Mouse (Mus musculus): Measurements from ENCODE around the gene Rac2. TPM values are rescaled to one million over a fixed set of nuclear protein-coding genes. Genes with fewer than 3 reads are reported as not detected.

Gene Rac2
- polyA plus RNA-seq, 1 experiment from 2014 or later: 27.9 TPM

- DNase-seq (ENCODE audit: low spot score) (no peak), ATAC-seq (ENCODE audit: low read depth) (no peak)
- Histone ChIP-seq H3K4me1 (ENCODE audit: control insufficient read depth, insufficient read depth, low read length) (no peaks in the 10 kb centered on the region), H3K4me2 (ENCODE audit: low read depth, low read length) (no peak overlapping the region), H3K9me3 (ENCODE audit: control insufficient read depth, low read length) (no peaks in the 10 kb centered on the region), H3K27me3 (replicated peaks; ENCODE audit: control insufficient read depth, insufficient read depth, low read length) (no peaks in the 10 kb centered on the region), H3K4me3 (ENCODE audit: low read depth, low read length) (no peak overlapping the region), H3K36me3 (ENCODE audit: control insufficient read depth, insufficient read depth, low read length) (no peaks in the 10 kb centered on the region), H3K27ac (replicated peaks; ENCODE audit: low read depth, low read length) (no peak overlapping the region), H3K9ac (ENCODE audit: low read depth, low read length) (no peak overlapping the region)
- 97% methylated on average over 3 of the region's 3 CpGs for WGBS
Observed at GRCm38 (mm10) chr15:78563344-78563743, 9.2 kb downstream of the Rac2 start.

GRCm38 (mm10) chr15:78559141-78559979 is 13.2 kb downstream of the Rac2 start:
- Histone ChIP-seq H3K4me2 (ENCODE audit: low read depth, low read length) (no peak overlapping the region), H3K4me3 (ENCODE audit: low read depth, low read length) (no peak overlapping the region), H3K9ac (ENCODE audit: low read depth, low read length) (no peak overlapping the region), H3K4me1 (ENCODE audit: control insufficient read depth, insufficient read depth, low read length) (no peaks in the 10 kb centered on the region), H3K9me3 (ENCODE audit: control insufficient read depth, low read length) (no peaks in the 10 kb centered on the region), H3K27me3 (replicated peaks; ENCODE audit: control insufficient read depth, insufficient read depth, low read length) (no peaks in the 10 kb centered on the region), H3K36me3 (ENCODE audit: control insufficient read depth, insufficient read depth, low read length) (no peaks in the 10 kb centered on the region), H3K27ac (replicated peaks; ENCODE audit: low read depth, low read length) (no peak overlapping the region)
- 52% methylated on average over 11 of the region's 11 CpGs for WGBS
- DNase-seq (ENCODE audit: low spot score) (peak; percentile 18), ATAC-seq (ENCODE audit: low read depth) (no peak)

GRCm38 (mm10) chr15:78557693-78558535 is 14.7 kb downstream of the Rac2 start:
- 52% methylated on average over 10 of the region's 10 CpGs for WGBS
- DNase-seq (ENCODE audit: low spot score) (no peak), ATAC-seq (ENCODE audit: low read depth) (no peak)
- no peak overlapping the region for H3K9ac ChIP-seq (ENCODE audit: low read depth, low read length)
- no peaks in the 10 kb centered on the region for H3K36me3 ChIP-seq (ENCODE audit: control insufficient read depth, insufficient read depth, low read length)
- no peak overlapping the region for H3K27ac ChIP-seq (replicated peaks; ENCODE audit: low read depth, low read length)
- H3K27me3 ChIP-seq (replicated peaks; ENCODE audit: control insufficient read depth, insufficient read depth, low read length): no peaks in the 10 kb centered on the region
- H3K4me1 ChIP-seq (ENCODE audit: control insufficient read depth, insufficient read depth, low read length): no peaks in the 10 kb centered on the region
- no peak overlapping the region for H3K4me2 ChIP-seq (ENCODE audit: low read depth, low read length)
- no peak overlapping the region for H3K4me3 ChIP-seq (ENCODE audit: low read depth, low read length)
- 0 out of 2 replicates have a peak, but pooled peaks cover 5% of the 10 kb centered on the region for H3K9me3 ChIP-seq (ENCODE audit: control insufficient read depth, low read length)

GRCm38 (mm10) chr15:78554545-78555313 is 17.9 kb downstream of the Rac2 start:
- no peak for ATAC-seq (ENCODE audit: low read depth)
- Histone ChIP-seq H3K4me2 (ENCODE audit: low read depth, low read length) (peak overlapping the region; percentile 43), H3K9me3 (ENCODE audit: control insufficient read depth, low read length) (peaks cover 25% of the 10 kb centered on the region), H3K27ac (replicated peaks; ENCODE audit: low read depth, low read length) (no peak overlapping the region), H3K9ac (ENCODE audit: low read depth, low read length) (no peak overlapping the region), H3K4me1 (ENCODE audit: control insufficient read depth, insufficient read depth, low read length) (no peaks in the 10 kb centered on the region), H3K4me3 (ENCODE audit: low read depth, low read length) (peak overlapping the region; percentile 25), H3K27me3 (replicated peaks; ENCODE audit: control insufficient read depth, insufficient read depth, low read length) (no peaks in the 10 kb centered on the region), H3K36me3 (ENCODE audit: control insufficient read depth, insufficient read depth, low read length) (no peaks in the 10 kb centered on the region)
- DNase-seq (ENCODE audit: low spot score): no peak
- 59% methylated on average over 25 of the region's 25 CpGs for WGBS

- DNase-seq (ENCODE audit: low spot score) (no peak), ATAC-seq (ENCODE audit: low read depth) (no peak)
- Histone ChIP-seq H3K4me3 (ENCODE audit: low read depth, low read length) (no peak overlapping the region), H3K9ac (ENCODE audit: low read depth, low read length) (no peak overlapping the region), H3K4me1 (ENCODE audit: control insufficient read depth, insufficient read depth, low read length) (no peaks in the 10 kb centered on the region), H3K36me3 (ENCODE audit: control insufficient read depth, insufficient read depth, low read length) (no peaks in the 10 kb centered on the region), H3K27me3 (replicated peaks; ENCODE audit: control insufficient read depth, insufficient read depth, low read length) (no peaks in the 10 kb centered on the region), H3K9me3 (ENCODE audit: control insufficient read depth, low read length) (peaks cover 25% of the 10 kb centered on the region), H3K27ac (replicated peaks; ENCODE audit: low read depth, low read length) (no peak overlapping the region), H3K4me2 (ENCODE audit: low read depth, low read length) (no peak overlapping the region)
- WGBS: 73% methylated on average over 4 of the region's 4 CpGs
Observed at GRCm38 (mm10) chr15:78549189-78549734, 23.3 kb downstream of the Rac2 start.

- no peaks in the 10 kb centered on the region for H3K4me1 ChIP-seq (ENCODE audit: control insufficient read depth, insufficient read depth, low read length)
- H3K27me3 ChIP-seq (replicated peaks; ENCODE audit: control insufficient read depth, insufficient read depth, low read length): 0 out of 2 replicates have a peak, but pooled peaks cover 4% of the 10 kb centered on the region
- 68% methylated on average over 8 of the region's 8 CpGs for WGBS
- no peak overlapping the region for H3K27ac ChIP-seq (replicated peaks; ENCODE audit: low read depth, low read length)
- DNase-seq (ENCODE audit: low spot score) (no peak), ATAC-seq (ENCODE audit: low read depth) (no peak)
- H3K4me2 ChIP-seq (ENCODE audit: low read depth, low read length): no peak overlapping the region
- no peak overlapping the region for H3K4me3 ChIP-seq (ENCODE audit: low read depth, low read length)
- H3K9ac ChIP-seq (ENCODE audit: low read depth, low read length): no peak overlapping the region
- no peaks in the 10 kb centered on the region for H3K36me3 ChIP-seq (ENCODE audit: control insufficient read depth, insufficient read depth, low read length)
- H3K9me3 ChIP-seq (ENCODE audit: control insufficient read depth, low read length): peaks cover 25% of the 10 kb centered on the region
Observed at GRCm38 (mm10) chr15:78548711-78549110, 23.9 kb downstream of the Rac2 start.

- no peak overlapping the region for H3K9ac ChIP-seq (ENCODE audit: low read depth, low read length)
- peak; percentile 9; the same call in 1 of the 2 replicates for ATAC-seq (ENCODE audit: low read depth)
- peak; percentile 33 for DNase-seq (ENCODE audit: low spot score)
- H3K9me3 ChIP-seq (ENCODE audit: control insufficient read depth, low read length): peaks cover 24% of the 10 kb centered on the region
- WGBS: 11% methylated on average over 3 of the region's 3 CpGs
- H3K36me3 ChIP-seq (ENCODE audit: control insufficient read depth, insufficient read depth, low read length): no peaks in the 10 kb centered on the region
- H3K4me2 ChIP-seq (ENCODE audit: low read depth, low read length): no peak overlapping the region
- no peak overlapping the region for H3K4me3 ChIP-seq (ENCODE audit: low read depth, low read length)
- H3K27ac ChIP-seq (replicated peaks; ENCODE audit: low read depth, low read length): no peak overlapping the region
- H3K27me3 ChIP-seq (replicated peaks; ENCODE audit: control insufficient read depth, insufficient read depth, low read length): 0 out of 2 replicates have a peak, but pooled peaks cover 5% of the 10 kb centered on the region
- no peaks in the 10 kb centered on the region for H3K4me1 ChIP-seq (ENCODE audit: control insufficient read depth, insufficient read depth, low read length)
Observed at GRCm38 (mm10) chr15:78548336-78548665, 24.3 kb downstream of the Rac2 start.

Measured in embryonic facial prominence, embryonic 14.5 days (tissue).